ENCODE assay signal across 31 mouse cellular contexts in the genomic region with DNA sequence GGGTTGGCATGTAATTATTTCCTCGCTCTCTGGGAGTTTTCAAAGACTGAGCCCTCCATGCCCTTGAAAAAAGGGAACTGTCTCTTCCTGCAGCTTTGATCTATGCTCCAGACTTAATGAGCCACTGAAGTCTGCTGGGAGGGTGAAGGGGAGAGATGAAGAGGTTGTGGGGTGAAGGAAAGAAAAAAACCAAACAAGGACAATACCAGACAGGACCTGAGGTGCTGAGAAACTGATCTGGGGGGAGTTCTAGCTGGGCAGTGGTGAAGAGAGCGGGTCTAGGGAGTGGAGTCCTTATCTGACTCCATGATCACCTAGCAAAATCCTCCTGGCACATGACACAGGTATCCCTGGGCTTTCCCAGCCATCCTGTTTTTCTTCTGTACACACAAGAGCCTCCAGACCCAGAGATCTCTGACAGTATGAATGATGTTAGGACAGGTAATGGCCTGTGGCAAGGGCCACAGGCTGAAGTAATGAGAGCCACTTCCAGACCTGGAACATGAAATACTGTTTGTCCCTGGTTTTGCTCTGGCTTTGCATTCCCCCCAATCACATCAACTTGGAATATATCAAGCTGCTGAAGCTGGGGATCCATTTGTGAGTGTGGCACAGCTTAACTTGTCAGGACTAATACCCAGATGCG. TPM values are rescaled to one million over a fixed set of nuclear protein-coding genes. Genes with fewer than 3 reads are reported as not detected.
DNase-seq lines count a peak whose midpoint lies in the region; ATAC-seq and TF ChIP-seq lines count a peak whose summit lies in the region.
"Had no signal": no experiment of that assay in that cellular context is flagged by ENCODE, and none has a peak within 500 bp of the region (broad histone marks: within the 10 kb centered on the region; RNA-seq: fewer than 3 reads in every experiment).

No protein-coding gene starts in this region.

- H3K4me1 ChIP-seq in kidney, embryonic 15.5 days, result 0 out of 2 replicates have a peak, but pooled peaks cover 2% of the 10 kb centered on the region
- no peaks in the 10 kb centered on the region for H3K4me1 ChIP-seq in midbrain, embryonic 15.5 days
- no peaks in the 10 kb centered on the region for H3K4me1 ChIP-seq in midbrain, embryonic 10.5 days
- peaks cover 8% of the 10 kb centered on the region; the same call in 1 of the 2 replicates for H3K4me1 ChIP-seq in olfactory bulb, adult 2 months (ENCODE audit: control insufficient read depth, insufficient read depth, low read length)
- H3K4me1 ChIP-seq: embryonic facial prominence, embryonic 12.5 days; embryonic facial prominence, embryonic 15.5 days; hindbrain, embryonic 12.5 days; hindbrain, embryonic 15.5 days had no signal

- WGBS in kidney, embryonic 15.5 days, result 37% methylated on average over 3 of the region's 3 CpGs
- 69% methylated on average over 3 of the region's 3 CpGs for WGBS in midbrain, embryonic 15.5 days
- 81% methylated on average over 3 of the region's 3 CpGs for WGBS in midbrain, embryonic 10.5 days
- 68% methylated on average over 3 of the region's 3 CpGs for WGBS in olfactory bulb, adult 2 months

- H3K27ac ChIP-seq in kidney, embryonic 15.5 days, result peak overlapping the region; percentile 66
- no peak overlapping the region for H3K27ac ChIP-seq in midbrain, embryonic 15.5 days
- no peak overlapping the region for H3K27ac ChIP-seq in midbrain, embryonic 10.5 days (replicated peaks)
- peak overlapping the region; percentile 64 for H3K27ac ChIP-seq in olfactory bulb, adult 2 months (ENCODE audit: insufficient read depth, low read depth, low read length)
- H3K27ac ChIP-seq: embryonic facial prominence, embryonic 12.5 days; embryonic facial prominence, embryonic 15.5 days; gastrocnemius, adult 2 months; hindbrain, embryonic 12.5 days; hindbrain, embryonic 15.5 days had no signal

- H3K27me3 ChIP-seq in kidney, embryonic 15.5 days, result no peaks in the 10 kb centered on the region
- H3K27me3 ChIP-seq in midbrain, embryonic 15.5 days (replicated peaks), result no peaks in the 10 kb centered on the region
- H3K27me3 ChIP-seq in midbrain, embryonic 10.5 days (ENCODE audit: low read depth, poor library complexity, severe bottlenecking), result no peaks in the 10 kb centered on the region
- H3K27me3 ChIP-seq: embryonic facial prominence, embryonic 12.5 days; embryonic facial prominence, embryonic 15.5 days; hindbrain, embryonic 12.5 days; hindbrain, embryonic 15.5 days had no signal

- H3K9ac ChIP-seq in kidney, embryonic 15.5 days, result no peak overlapping the region
- no peak overlapping the region for H3K9ac ChIP-seq in midbrain, embryonic 15.5 days
- H3K9ac ChIP-seq: embryonic facial prominence, embryonic 12.5 days; embryonic facial prominence, embryonic 15.5 days; forebrain, postnatal 0 days; hindbrain, embryonic 12.5 days; hindbrain, embryonic 15.5 days had no signal

- no peak overlapping the region for H3K4me3 ChIP-seq in kidney, embryonic 15.5 days (replicated peaks)
- no peak overlapping the region for H3K4me3 ChIP-seq in midbrain, embryonic 15.5 days
- no peak overlapping the region for H3K4me3 ChIP-seq in midbrain, embryonic 10.5 days
- no peak overlapping the region for H3K4me3 ChIP-seq in olfactory bulb, adult 2 months (ENCODE audit: insufficient read depth, low read depth, low read length)
- H3K4me3 ChIP-seq: embryonic facial prominence, embryonic 12.5 days; embryonic facial prominence, embryonic 15.5 days; gastrocnemius, adult 2 months; hindbrain, embryonic 12.5 days; hindbrain, embryonic 15.5 days had no signal

- H3K9me3 ChIP-seq in kidney, embryonic 15.5 days (replicated peaks), result no peaks in the 10 kb centered on the region
- H3K9me3 ChIP-seq in midbrain, embryonic 15.5 days, result no peaks in the 10 kb centered on the region
- H3K9me3 ChIP-seq in midbrain, embryonic 10.5 days (replicated peaks), result no peaks in the 10 kb centered on the region
- H3K9me3 ChIP-seq: embryonic facial prominence, embryonic 12.5 days; embryonic facial prominence, embryonic 15.5 days; hindbrain, embryonic 12.5 days; hindbrain, embryonic 15.5 days had no signal

- H3K36me3 ChIP-seq in kidney, embryonic 15.5 days, result no peaks in the 10 kb centered on the region
- no peaks in the 10 kb centered on the region for H3K36me3 ChIP-seq in midbrain, embryonic 15.5 days (replicated peaks)
- H3K36me3 ChIP-seq in midbrain, embryonic 10.5 days, result no peaks in the 10 kb centered on the region
- H3K36me3 ChIP-seq: embryonic facial prominence, embryonic 12.5 days; embryonic facial prominence, embryonic 15.5 days; hindbrain, embryonic 12.5 days; hindbrain, embryonic 15.5 days had no signal

- TF ChIP-seq POLR2A in olfactory bulb, adult 2 months (IDR thresholded peaks at IDR 0.05; ENCODE audit: insufficient read depth, low read depth, low read length), result no peak

- no peak for DNase-seq in kidney, postnatal 36 days
- no peak for DNase-seq in midbrain, embryonic 10.5 days (ENCODE audit: low spot score)
- DNase-seq in left cerebral cortex, postnatal 36 days (ENCODE audit: low spot score in 2 of 2), result no peak
- DNase-seq: adrenal gland, adult 2 months; adrenal gland, postnatal 14 days; cerebellum, adult 11 months; cerebellum, adult 2 months; cerebellum, adult 9-11 months; cerebellum, postnatal 25 days; forebrain, postnatal 0 days; gastrocnemius, adult 2 months; gastrocnemius, postnatal 14 days; heart, adult 11 months had no signal

- intact Hi-C loops in left cerebral cortex, postnatal 36 days (cut with DNase I), result no loop called here

- peak; percentile 89 for ATAC-seq in kidney, embryonic 15.5 days (replicated peaks; ENCODE audit: low FRiP score)
- ATAC-seq in midbrain, embryonic 15.5 days (replicated peaks), result peak; percentile 42; the same call in 1 of the 2 replicates
- ATAC-seq: activated CD4-positive, CD25-positive, alpha-beta regulatory T cell, adult 4 months; CD4-positive, CD25-positive, alpha-beta regulatory T cell, adult 4 months; forebrain, embryonic 14.5 days; forebrain, postnatal 0 days had no signal

- no peak for TF ChIP-seq CTCF in olfactory bulb, adult 2 months (IDR thresholded peaks at IDR 0.05; ENCODE audit: insufficient read depth, low read depth, low read length)

- H3K4me2 ChIP-seq in kidney, embryonic 15.5 days, result no peak overlapping the region
- H3K4me2 ChIP-seq in midbrain, embryonic 15.5 days, result no peak overlapping the region
- H3K4me2 ChIP-seq: embryonic facial prominence, embryonic 12.5 days; embryonic facial prominence, embryonic 15.5 days; heart, embryonic 11.5 days; hindbrain, embryonic 12.5 days; hindbrain, embryonic 15.5 days had no signal

RNA-seq across cellular contexts. Expression of a gene that starts 18.2 kb away (rescaled TPM):
- polyA plus RNA-seq in kidney, embryonic 15.5 days (2015; fragmentation: Nextera tagmentation; extraction: Ambion mirVana), result 2.0 TPM in 2 replicates
- polyA plus RNA-seq in midbrain, embryonic 15.5 days (2015; fragmentation: Nextera tagmentation; extraction: Ambion mirVana), result 7.6 and 9.3 TPM in 2 replicates
- polyA plus RNA-seq in midbrain, embryonic 10.5 days (2016; fragmentation: Nextera tagmentation; extraction: Ambion mirVana), result 0.52 and 1.0 TPM in 2 replicates
- not detected in 2 replicates for polyA plus RNA-seq in olfactory bulb, adult 2 months (2012; ENCODE audit: insufficient read depth, insufficient read length, low replicate concordance, missing spikeins)
- 1 to 10 TPM; 9.0 TPM for total RNA-seq in left cerebral cortex, postnatal 36 days (2021)
- total RNA-seq: adrenal gland, postnatal 14 days; common myeloid progenitor, adult 5-6 weeks; gastrocnemius, adult 2 months; gastrocnemius, postnatal 14 days; gastrocnemius, postnatal 4 days; heart, adult 8-10 months; heart, postnatal 25 days; hematopoietic stem cell, adult 5-6 weeks; MEL had no signal
- polyA plus RNA-seq: activated CD4-positive, CD25-positive, alpha-beta regulatory T cell, adult 4 months; C2C12; CD4-positive, CD25-positive, alpha-beta regulatory T cell, adult 4 months; embryonic facial prominence, embryonic 12.5 days; embryonic facial prominence, embryonic 15.5 days had no signal

RNA-seq across cellular contexts. Expression of a gene that starts 24.6 kb away (rescaled TPM):
- polyA plus RNA-seq in kidney, embryonic 15.5 days (2015; fragmentation: Nextera tagmentation; extraction: Ambion mirVana), result 66.3 and 71.7 TPM in 2 replicates
- polyA plus RNA-seq in midbrain, embryonic 15.5 days (2015; fragmentation: Nextera tagmentation; extraction: Ambion mirVana), result 55.0 and 56.9 TPM in 2 replicates
- 98.6 and 102 TPM in 2 replicates for polyA plus RNA-seq in midbrain, embryonic 10.5 days (2016; fragmentation: Nextera tagmentation; extraction: Ambion mirVana)
- polyA plus RNA-seq in olfactory bulb, adult 2 months (2012; ENCODE audit: insufficient read depth, insufficient read length, low replicate concordance, missing spikeins), result not detected in 2 replicates
- total RNA-seq in left cerebral cortex, postnatal 36 days (2021), result 10 to 100 TPM; 35.0 to 43.2 TPM

Comparison
In these comparisons a context has a peak if more than half of its experiments do, and no peak if none do; other contexts are left out.
1. H3K27ac ChIP-seq: peak in kidney, embryonic 15.5 days (single experiment) and olfactory bulb, adult 2 months (single experiment); none in midbrain, embryonic 15.5 days (single experiment) and midbrain, embryonic 10.5 days (single experiment).